Mouse (Mus musculus) bone marrow macrophage, adult 2 months (primary cell): ENCODE data around the gene Cerkl.

Source experiments
- CTCF ChIP-seq: IDR thresholded peaks from 2 replicates; pipeline ENCODE4 v1.5.1; 2012; ENCODE audit warnings: low read depth, mild to moderate bottlenecking, low read length, moderate library complexity
- POLR2A ChIP-seq: IDR thresholded peaks from 2 replicates; pipeline ENCODE4 v1.6.1; 2012; ENCODE audit warnings: mild to moderate bottlenecking, low read depth, low read length, borderline replicate concordance

DNA sequence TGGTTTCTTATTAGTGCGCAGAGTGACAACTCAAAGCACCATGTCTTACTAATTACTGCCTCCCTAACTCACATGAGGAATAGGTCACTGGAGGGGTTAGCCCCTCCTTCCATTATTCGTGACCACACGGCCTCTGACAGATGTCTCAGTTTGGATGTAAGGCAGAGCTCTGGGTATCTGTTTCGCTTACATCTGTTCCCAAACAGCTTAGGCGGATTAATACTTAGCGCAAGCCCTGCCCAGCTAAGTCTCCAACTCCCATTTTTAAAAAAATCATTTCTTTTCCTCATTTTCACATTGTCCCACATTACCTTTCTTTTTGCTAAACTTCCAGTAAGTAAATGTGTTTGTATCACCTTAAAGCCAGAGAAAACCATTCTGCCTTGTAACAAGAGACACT, 34.9 kb downstream of the Cerkl start:
- TF ChIP-seq CTCF (no peak), POLR2A (no peak)
